Mouse (Mus musculus): ENCODE measurements at regions not wholly inside any gene's neighbourhood (a gene's known extent, or its start where the extent isn't known, plus 50 kb on each side); places are given as distances from the start of the nearest gene placed in this dataset.

GRCm38 (mm10) chr4:10604513-10604912, 269.8 kb upstream of the 2610301B20Rik start:
- TF ChIP-seq CTCF (IDR thresholded peaks at IDR 0.05; ENCODE audit: extremely low read depth, insufficient read length, insufficient replicate concordance, low read depth, low read length) (no peak), POLR2A (IDR thresholded peaks at IDR 0.05; ENCODE audit: low read depth, low read length) (no peak)
